Mouse (Mus musculus) naive thymus-derived CD4-positive, alpha-beta T cell, adult 2 months (primary cell): ENCODE results near the gene Slc3a2.

Source experiments
- DNase-seq: peaks from one replicate; pipeline ENCODE4 v3.0.0-alpha.2; 2011; ENCODE audit warnings: low read depth

Gene Slc3a2

DNA sequence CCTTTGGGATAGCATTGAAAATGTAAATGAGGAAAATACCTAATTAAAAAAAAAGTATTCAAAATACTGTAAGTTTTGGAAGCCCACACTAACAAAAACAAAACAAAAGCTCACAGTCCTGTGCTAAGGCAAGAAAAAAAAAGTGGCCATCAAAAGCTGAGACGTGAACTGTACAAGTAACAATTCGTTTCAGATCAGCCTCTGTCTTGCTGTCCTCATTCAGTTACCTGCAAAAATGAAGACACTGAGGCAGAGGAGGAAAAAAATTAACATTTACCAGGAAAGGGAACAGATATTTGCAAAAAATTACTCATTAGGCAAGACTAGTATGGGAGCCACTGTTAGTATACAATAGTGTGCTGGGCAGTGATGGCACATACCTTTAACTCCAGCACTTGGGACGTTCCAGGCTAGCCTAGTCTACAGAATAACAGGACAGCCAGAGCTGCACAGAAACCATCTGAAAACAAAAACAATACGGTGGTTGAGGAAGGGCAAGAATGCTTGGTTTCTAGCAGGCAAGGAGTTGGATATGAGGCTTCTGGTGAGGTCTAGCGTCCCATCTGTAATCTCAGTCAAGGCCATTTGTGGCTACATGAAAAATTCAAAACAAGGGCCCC, 4.4 kb upstream of the Slc3a2 start:
- DNase-seq = no peak

DNA sequence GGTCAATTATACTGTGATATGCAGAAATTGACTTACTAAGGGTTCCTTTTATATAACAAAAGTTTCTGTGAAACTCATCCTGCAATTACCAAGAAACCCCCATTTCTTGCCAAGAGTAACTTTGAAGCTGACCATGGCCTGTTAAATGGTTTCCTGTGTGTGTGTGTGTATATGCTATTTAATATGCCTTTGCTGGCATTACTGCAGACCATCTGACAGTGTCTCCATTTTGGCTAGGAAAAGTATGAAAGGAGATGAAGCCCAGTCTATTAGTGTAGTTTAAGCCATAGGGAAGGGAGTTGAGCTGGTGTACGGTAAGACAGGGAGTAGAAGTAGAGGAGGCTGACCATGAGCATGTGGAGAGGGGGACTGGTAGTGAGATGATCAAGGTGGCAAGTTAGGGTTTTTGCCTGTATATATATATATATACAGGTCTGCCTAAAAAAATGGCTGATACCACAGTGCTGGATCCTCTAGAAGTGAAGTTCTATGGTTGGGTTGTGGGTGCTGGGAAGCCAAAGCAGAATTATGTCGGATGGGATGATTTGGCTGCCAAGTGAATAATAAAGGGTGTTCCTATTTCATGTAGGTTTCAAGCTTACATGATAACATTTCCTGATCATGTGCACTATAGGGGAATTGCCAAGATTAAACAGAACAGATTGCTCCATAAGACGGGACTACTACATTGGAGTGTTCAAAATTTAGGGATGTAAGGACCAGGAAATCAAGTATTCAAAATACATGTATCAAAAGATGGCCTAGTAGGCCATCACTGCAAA, 3.6 kb upstream of the Slc3a2 start:
- no peak for DNase-seq

- DNase-seq = no peak
Observed at GRCm38 (mm10) chr19:8725081-8725613, 2.0 kb upstream of the Slc3a2 start.

DNA sequence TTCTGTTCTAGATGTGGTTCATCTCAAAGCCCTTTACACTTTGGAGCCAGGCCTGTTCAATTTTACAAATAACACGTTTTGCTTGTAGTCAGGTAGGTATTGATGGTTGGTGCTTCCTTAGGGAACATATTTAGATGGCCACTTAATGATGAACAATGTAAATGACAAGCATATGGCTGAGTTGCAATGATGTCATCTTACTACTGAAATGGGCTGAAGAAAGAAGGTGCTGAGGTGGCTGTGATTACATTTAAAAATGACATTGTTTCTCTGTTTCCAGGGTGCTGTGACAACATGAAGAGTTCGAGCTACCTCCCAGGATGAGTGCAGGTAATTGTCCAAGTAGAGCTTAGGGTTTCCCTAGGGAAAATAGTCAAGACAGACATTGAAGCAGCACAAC, 1.2 kb upstream of the Slc3a2 start:
- DNase-seq = no peak

DNA sequence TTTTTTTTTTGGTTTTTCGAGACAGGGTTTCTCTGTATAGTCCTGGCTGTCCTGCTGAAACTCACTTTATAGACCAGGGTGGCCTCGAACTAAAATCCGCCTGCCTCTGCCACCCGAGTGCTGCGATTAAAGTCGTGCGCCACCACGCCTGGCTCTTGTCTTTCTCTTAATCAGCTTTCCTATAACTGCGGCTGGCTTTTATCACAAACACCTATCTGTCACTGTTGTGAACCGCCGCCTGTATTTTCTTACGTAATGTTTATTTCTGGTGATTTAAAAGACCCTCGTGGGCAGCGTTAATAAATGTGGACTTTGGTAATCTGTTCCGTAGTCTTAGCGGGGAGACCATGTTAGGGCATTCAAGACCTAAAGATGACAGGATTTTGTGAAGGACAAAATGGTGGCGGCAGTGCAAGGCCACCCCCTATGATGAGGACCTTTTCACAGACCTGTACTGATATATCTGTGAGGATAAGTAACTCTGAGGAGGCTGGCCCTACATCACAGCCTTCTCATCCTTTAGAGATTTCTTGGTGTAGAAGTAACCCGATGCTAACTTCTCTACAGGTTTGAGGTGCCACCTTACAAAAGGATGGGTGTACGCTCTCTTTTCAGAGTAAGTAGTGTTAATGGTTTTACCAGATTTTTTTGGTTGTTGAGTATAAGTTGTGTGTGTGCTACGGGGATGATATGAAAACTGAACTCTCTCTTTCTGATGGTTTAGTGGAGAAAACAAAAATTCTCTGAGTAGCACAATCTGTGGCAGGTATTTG, 591 bp upstream of the Slc3a2 start:
- peak; percentile 63 for DNase-seq

- no peak for DNase-seq
Observed at GRCm38 (mm10) chr19:8722559-8722906, 636 bp downstream of the Slc3a2 start.

- DNase-seq = no peak
Observed at GRCm38 (mm10) chr19:8722021-8722420, 1.1 kb downstream of the Slc3a2 start.

DNA sequence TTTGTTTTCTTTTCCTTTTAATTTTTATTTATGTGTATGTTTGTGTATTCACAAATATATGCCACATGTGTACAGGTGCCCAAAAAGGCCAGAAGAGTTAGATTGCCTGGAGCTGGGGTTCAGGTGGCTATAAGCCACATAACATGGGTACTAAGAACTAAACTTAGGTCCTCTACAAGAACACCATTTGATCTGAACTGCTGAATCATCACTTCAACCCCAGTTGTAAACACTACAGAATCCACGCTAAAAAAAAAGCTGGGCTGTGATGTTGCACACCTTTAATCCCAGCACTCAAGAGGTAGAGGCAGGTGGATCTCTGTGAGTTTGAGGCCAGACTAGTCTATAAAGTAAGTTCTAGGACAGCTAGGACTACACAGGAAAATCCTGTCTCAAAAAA, 1.8 kb downstream of the Slc3a2 start:
- no peak for DNase-seq

DNA sequence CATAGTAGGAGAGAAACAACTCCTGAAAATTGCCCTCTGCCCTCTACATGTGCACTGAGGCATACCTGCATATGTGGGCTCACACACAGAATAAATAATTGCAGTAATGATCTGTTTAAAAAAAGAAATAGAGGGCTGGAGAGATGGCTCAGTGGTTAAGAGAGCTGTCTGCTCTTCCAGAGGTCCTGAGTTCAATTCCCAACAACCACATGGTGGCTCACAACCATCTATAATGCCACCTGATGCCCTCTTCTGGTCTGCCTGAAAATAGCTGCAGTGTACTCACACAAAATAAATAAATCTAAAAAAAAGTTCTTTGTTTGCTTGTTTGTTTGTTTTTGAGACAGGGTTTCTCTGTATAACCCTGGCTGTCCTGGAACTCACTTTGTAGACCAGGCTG, 4.1 kb downstream of the Slc3a2 start:
- peak; percentile 52 for DNase-seq

DNA sequence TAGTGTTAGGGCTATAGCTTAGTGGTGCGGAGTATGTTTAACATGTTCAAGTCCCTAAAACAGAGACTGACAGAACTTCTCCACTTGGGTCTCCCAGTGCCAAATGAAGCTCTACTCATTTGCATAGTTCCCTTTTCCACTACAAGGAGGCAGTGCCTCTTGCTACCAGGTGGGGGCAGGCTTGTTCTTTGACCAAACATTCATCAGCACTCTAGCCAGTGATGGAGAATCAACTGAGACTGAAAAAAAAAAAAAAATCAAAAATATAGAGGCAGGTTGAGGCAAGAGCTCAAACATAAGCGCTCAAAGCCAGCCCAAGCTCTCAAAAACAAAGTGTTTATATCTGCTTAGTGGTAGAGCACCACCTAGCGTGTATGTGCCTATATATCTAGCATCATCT, 4.8 kb downstream of the Slc3a2 start:
- DNase-seq = peak; percentile 90

- DNase-seq = no peak
Observed at GRCm38 (mm10) chr19:8716767-8717475, 6.2 kb downstream of the Slc3a2 start.

DNA sequence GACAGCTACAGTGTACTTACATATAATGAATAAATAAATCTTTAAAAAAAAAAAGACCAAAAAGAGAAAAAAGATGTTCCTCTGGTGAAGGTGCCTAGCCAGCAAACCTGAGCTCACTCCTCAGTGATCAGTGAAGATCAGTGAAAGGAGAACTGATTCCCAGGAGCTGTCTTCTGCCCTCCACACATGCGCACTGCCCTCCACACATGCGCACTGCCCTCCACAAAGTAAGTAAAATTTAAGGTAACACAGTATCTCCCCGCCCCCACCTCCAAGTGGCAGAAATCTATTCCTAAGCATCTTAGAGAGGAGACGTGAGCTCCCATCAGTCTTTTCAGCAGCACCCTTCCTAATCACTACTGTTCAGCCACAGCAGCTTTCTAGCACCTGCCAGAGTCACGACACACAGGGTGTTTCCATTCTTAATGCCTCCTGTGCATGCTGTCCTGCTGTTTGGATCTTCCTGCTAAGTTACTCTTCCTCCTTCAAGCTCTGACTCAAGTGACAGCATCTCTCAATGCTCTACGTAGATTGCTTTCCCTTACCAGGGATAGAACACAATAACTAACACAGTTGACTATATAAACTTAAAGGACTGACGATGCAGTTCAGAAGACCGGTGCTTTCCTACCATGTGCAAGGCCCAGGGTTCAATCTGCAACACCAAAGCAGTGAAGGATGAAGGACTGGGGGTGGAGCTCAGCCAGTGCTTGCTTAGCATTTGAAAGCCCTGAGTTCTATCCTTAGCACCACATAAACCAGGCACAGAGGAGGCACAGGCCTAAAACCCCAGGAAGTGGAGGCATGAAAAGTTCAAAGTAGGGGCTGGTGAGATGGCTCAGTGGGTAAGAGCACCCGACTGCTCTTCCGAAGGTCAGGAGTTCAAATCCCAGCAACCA, 7.1 kb downstream of the Slc3a2 start:
- no peak for DNase-seq

- DNase-seq = no peak
Observed at GRCm38 (mm10) chr19:8714653-8715481, 8.3 kb downstream of the Slc3a2 start.

GRCm38 (mm10) chr19:8713997-8714652, 9.0 kb downstream of the Slc3a2 start:
- DNase-seq = no peak

DNA sequence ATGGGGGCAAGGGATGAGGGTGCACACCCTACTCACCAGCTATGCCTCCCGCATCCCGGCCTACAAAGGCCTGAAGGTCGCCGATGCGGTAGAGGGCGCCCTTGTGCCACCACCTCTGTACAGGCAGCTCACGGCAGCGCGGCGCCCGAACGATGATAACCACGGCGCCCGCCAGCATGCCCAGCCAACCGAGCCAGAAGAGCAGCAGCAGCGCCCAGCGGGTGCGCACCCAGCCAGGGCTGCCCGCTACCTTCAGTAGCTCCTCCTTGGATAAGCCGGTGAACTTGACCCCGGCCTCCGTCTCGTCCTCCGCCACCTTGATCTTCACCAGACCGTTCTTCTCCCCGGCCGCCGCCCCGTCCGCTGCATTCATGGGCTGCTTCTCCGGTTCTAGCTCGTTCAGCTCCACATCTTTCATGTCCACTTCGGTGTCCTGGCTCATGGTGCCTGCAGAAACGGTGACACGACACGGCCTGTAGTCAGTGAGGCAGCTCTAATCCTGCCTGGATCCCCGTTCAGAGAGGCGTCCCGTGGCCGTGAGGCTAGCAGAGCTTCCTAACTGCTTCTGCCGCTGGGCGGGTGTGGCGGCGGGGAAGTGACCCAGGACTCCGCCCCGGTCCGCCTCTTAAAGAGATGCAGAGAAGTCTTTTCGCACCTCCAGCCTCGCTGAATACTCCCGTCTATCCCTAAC, 9.7 kb downstream of the Slc3a2 start:
- DNase-seq = peak; percentile 94

- peak; percentile 87 for DNase-seq
Observed at GRCm38 (mm10) chr19:8712870-8713305, 10.3 kb downstream of the Slc3a2 start.

- DNase-seq = peak; percentile 89
Observed at GRCm38 (mm10) chr19:8711949-8712869, 11.0 kb downstream of the Slc3a2 start.

- no peak for DNase-seq
Observed at GRCm38 (mm10) chr19:8711506-8711905, 11.7 kb downstream of the Slc3a2 start.
